Mouse (Mus musculus) forebrain, embryonic 16.5 days (tissue): ENCODE results near the gene Pygb. TPM values are rescaled to one million over a fixed set of nuclear protein-coding genes. Genes with fewer than 3 reads are reported as not detected.

Source experiments
- ATAC-seq: fragments of 200-750 bp; cut with Nextera tagmentation; 2 replicates; pipeline ENCODE4 v1.8.0; 2017; ENCODE audit warnings: mild to moderate bottlenecking, moderate library complexity
- H3K27ac ChIP-seq: fragments of 300-500 bp; sonication (generic); 2 replicates; pipeline ENCODE4 v1.5.1; 2014; ENCODE audit warnings: low read length, control low read depth
- H3K27me3 ChIP-seq: fragments of 300-500 bp; sonication (generic); replicated peaks from 2 replicates; pipeline ENCODE4 v1.6.1; 2014; ENCODE audit warnings: low read length; ENCODE audit not compliant: control insufficient read depth, insufficient read depth
- H3K36me3 ChIP-seq: fragments of 300-500 bp; sonication (generic); 2 replicates; pipeline ENCODE4 v1.6.1; 2014; ENCODE audit not compliant: control insufficient read depth, insufficient read depth
- H3K4me1 ChIP-seq: fragments of 300-500 bp; sonication (generic); replicated peaks from 2 replicates; pipeline ENCODE4 v1.6.1; 2014; ENCODE audit warnings: low read length; ENCODE audit not compliant: control insufficient read depth, insufficient read depth
- H3K4me2 ChIP-seq: fragments of 300-500 bp; sonication (generic); 2 replicates; pipeline ENCODE4 v1.6.1; 2014; ENCODE audit warnings: mild to moderate bottlenecking, low read length, control low read depth
- H3K4me3 ChIP-seq: fragments of 300-500 bp; sonication (generic); replicated peaks from 2 replicates; pipeline ENCODE4 v1.5.1; 2014; ENCODE audit warnings: mild to moderate bottlenecking, low read length, control low read depth
- H3K9ac ChIP-seq: fragments of 300-500 bp; sonication (generic); replicated peaks from 2 replicates; pipeline ENCODE4 v1.6.1; 2014; ENCODE audit warnings: low read depth, low read length, control low read depth
- H3K9me3 ChIP-seq: fragments of 300-500 bp; sonication (generic); 2 replicates; pipeline ENCODE4 v1.6.1; 2016; ENCODE audit warnings: low read length; ENCODE audit not compliant: control insufficient read depth
- WGBS: fragments of 180-500 bp; shearing (Covaris S2); extraction: QIAGEN DNeasy Blood & Tissue Kit; methylation state at CpG from one replicate; pipeline ENCODE4 v1.1.7; 2014; 5-methylcytosine and 5-hydroxymethylcytosine counted together
- polyA plus RNA-seq: library from polyadenylated mRNA; unstranded; fragments of >200 nt; fragmentation: Nextera tagmentation; extraction: Ambion mirVana; gene quantifications from 2 replicates; pipeline ENCODE4 v1.2.1, GENCODE M21; 2015

Gene Pygb
- polyA plus RNA-seq, 1 experiment from 2014 or later: 102 TPM

- Histone ChIP-seq H3K4me2 (no peak overlapping the region), H3K9ac (no peak overlapping the region), H3K4me1 (no peaks in the 10 kb centered on the region), H3K27ac (no peak overlapping the region), H3K27me3 (no peaks in the 10 kb centered on the region), H3K9me3 (no peaks in the 10 kb centered on the region), H3K36me3 (peaks cover 9% of the 10 kb centered on the region), H3K4me3 (no peak overlapping the region)
- no peak for ATAC-seq
- WGBS: 84% methylated on average over 5 of the region's 5 CpGs
These were observed 24.1 kb downstream of the Pygb start for GRCm38 (mm10) chr2:150810603-150811002.

- no peak overlapping the region for H3K4me2 ChIP-seq
- no peak overlapping the region for H3K9ac ChIP-seq
- no peaks in the 10 kb centered on the region for H3K9me3 ChIP-seq
- ATAC-seq: no peak
- peaks cover 13% of the 10 kb centered on the region for H3K36me3 ChIP-seq
- H3K27ac ChIP-seq: no peak overlapping the region
- no peaks in the 10 kb centered on the region for H3K27me3 ChIP-seq
- 94% methylated on average over 6 of the region's 6 CpGs for WGBS
- no peak overlapping the region for H3K4me3 ChIP-seq
- H3K4me1 ChIP-seq: no peaks in the 10 kb centered on the region
These were observed 26.3 kb downstream of the Pygb start for GRCm38 (mm10) chr2:150812816-150813215.

- Histone ChIP-seq H3K4me1 (no peaks in the 10 kb centered on the region), H3K9me3 (no peaks in the 10 kb centered on the region), H3K4me3 (no peak overlapping the region), H3K27me3 (no peaks in the 10 kb centered on the region), H3K27ac (no peak overlapping the region), H3K36me3 (peaks cover 16% of the 10 kb centered on the region), H3K4me2 (no peak overlapping the region), H3K9ac (no peak overlapping the region)
- no peak for ATAC-seq
- WGBS: 94% methylated on average over 18 of the region's 18 CpGs
These were observed 30.3 kb downstream of the Pygb start for GRCm38 (mm10) chr2:150816676-150817402.

GRCm38 (mm10) chr2:150818742-150819141 is 32.2 kb downstream of the Pygb start:
- Histone ChIP-seq H3K9me3 (no peaks in the 10 kb centered on the region), H3K27ac (no peak overlapping the region), H3K36me3 (peaks cover 11% of the 10 kb centered on the region), H3K27me3 (no peaks in the 10 kb centered on the region), H3K4me2 (no peak overlapping the region), H3K4me3 (no peak overlapping the region), H3K9ac (no peak overlapping the region), H3K4me1 (no peaks in the 10 kb centered on the region)
- no peak for ATAC-seq
- 95% methylated on average over 8 of the region's 8 CpGs for WGBS

GRCm38 (mm10) chr2:150820720-150821119 is 34.2 kb downstream of the Pygb start:
- Histone ChIP-seq H3K9me3 (no peaks in the 10 kb centered on the region), H3K27me3 (no peaks in the 10 kb centered on the region), H3K4me1 (no peaks in the 10 kb centered on the region), H3K4me3 (no peak overlapping the region), H3K27ac (no peak overlapping the region), H3K36me3 (peaks cover 9% of the 10 kb centered on the region), H3K9ac (no peak overlapping the region), H3K4me2 (no peak overlapping the region)
- no peak for ATAC-seq
- WGBS: 85% methylated on average over 8 of the region's 8 CpGs

GRCm38 (mm10) chr2:150822987-150823386 is 36.5 kb downstream of the Pygb start:
- Histone ChIP-seq H3K36me3 (peaks cover 14% of the 10 kb centered on the region; the same call in 1 of the 2 replicates), H3K27me3 (no peaks in the 10 kb centered on the region), H3K4me2 (no peak overlapping the region), H3K27ac (no peak overlapping the region), H3K4me3 (no peak overlapping the region), H3K9me3 (no peaks in the 10 kb centered on the region), H3K9ac (no peak overlapping the region), H3K4me1 (no peaks in the 10 kb centered on the region)
- WGBS: 80% methylated on average over 8 of the region's 8 CpGs
- ATAC-seq: no peak

- no peak overlapping the region for H3K9ac ChIP-seq
- no peak overlapping the region for H3K4me3 ChIP-seq
- H3K9me3 ChIP-seq: no peaks in the 10 kb centered on the region
- H3K4me1 ChIP-seq: no peaks in the 10 kb centered on the region
- H3K36me3 ChIP-seq: peaks cover 17% of the 10 kb centered on the region
- no peak overlapping the region for H3K27ac ChIP-seq
- H3K27me3 ChIP-seq: no peaks in the 10 kb centered on the region
- no peak for ATAC-seq
- no peak overlapping the region for H3K4me2 ChIP-seq
- 87% methylated on average over 3 of the region's 3 CpGs for WGBS
These were observed 39.9 kb downstream of the Pygb start for GRCm38 (mm10) chr2:150826426-150826825.

- 82% methylated on average over 3 of the region's 3 CpGs for WGBS
- H3K9ac ChIP-seq: no peak overlapping the region
- peaks cover 18% of the 10 kb centered on the region for H3K36me3 ChIP-seq
- no peaks in the 10 kb centered on the region for H3K27me3 ChIP-seq
- no peaks in the 10 kb centered on the region for H3K4me1 ChIP-seq
- no peak overlapping the region for H3K4me3 ChIP-seq
- H3K27ac ChIP-seq: no peak overlapping the region
- H3K4me2 ChIP-seq: no peak overlapping the region
- no peak for ATAC-seq
- no peaks in the 10 kb centered on the region for H3K9me3 ChIP-seq
These were observed 41.6 kb downstream of the Pygb start for GRCm38 (mm10) chr2:150828164-150828563.

GRCm38 (mm10) chr2:150828654-150829053 is 42.1 kb downstream of the Pygb start:
- no peak for ATAC-seq
- H3K4me1 ChIP-seq: no peaks in the 10 kb centered on the region
- H3K36me3 ChIP-seq: peaks cover 19% of the 10 kb centered on the region
- no peak overlapping the region for H3K4me3 ChIP-seq
- WGBS: 91% methylated on average over 4 of the region's 4 CpGs
- H3K9me3 ChIP-seq: no peaks in the 10 kb centered on the region
- no peak overlapping the region for H3K4me2 ChIP-seq
- no peaks in the 10 kb centered on the region for H3K27me3 ChIP-seq
- H3K9ac ChIP-seq: no peak overlapping the region
- H3K27ac ChIP-seq: no peak overlapping the region

GRCm38 (mm10) chr2:150830011-150830410 is 43.5 kb downstream of the Pygb start:
- Histone ChIP-seq H3K4me2 (no peak overlapping the region), H3K36me3 (peaks cover 19% of the 10 kb centered on the region), H3K27me3 (no peaks in the 10 kb centered on the region), H3K4me1 (no peaks in the 10 kb centered on the region), H3K9ac (no peak overlapping the region), H3K9me3 (no peaks in the 10 kb centered on the region), H3K27ac (no peak overlapping the region), H3K4me3 (no peak overlapping the region)
- WGBS: 89% methylated on average over 2 of the region's 2 CpGs
- no peak for ATAC-seq
